Comparison of ENCODE assay signal across 8 mouse cellular contexts in the genomic region with DNA sequence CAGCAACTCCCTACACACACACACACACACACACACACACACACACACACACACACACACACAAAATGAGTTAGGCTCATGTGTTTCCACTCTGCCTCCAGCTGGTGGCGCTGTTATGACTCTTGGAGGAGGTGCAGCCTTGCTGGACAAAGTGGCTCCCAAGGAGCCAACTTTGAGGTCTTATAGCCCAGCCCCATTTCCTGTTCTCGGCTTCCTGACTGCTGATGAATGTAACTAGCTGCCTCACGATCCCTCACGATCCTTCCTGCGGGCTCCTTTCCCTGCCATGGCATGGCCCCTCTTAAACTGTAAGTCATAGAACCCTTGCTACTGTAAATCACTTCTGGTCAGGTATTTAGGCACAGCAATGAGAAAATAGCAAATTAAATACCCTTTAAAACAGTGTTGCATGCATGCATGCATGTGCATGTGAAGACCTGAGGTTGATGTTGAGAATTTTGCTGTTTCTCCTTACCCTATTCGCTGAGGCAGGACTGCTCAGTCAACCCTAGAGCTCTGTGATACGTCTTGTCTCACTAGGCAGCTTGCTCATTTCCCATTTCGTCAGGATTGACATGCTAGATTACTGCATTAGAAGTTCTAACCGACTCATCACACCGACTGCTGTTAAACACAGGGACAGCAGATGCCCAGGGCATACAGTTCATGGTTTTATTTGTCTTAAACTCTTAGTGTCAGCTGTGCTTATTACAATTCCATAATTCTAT. TPM values are rescaled to one million over a fixed set of nuclear protein-coding genes. Genes with fewer than 3 reads are reported as not detected.
DNase-seq lines count a peak whose midpoint lies in the region; ATAC-seq and TF ChIP-seq lines count a peak whose summit lies in the region.

No protein-coding gene starts in this region.

- 29% methylated on average over 10 of the region's 10 CpGs for WGBS in lung, postnatal 0 days
- 52% methylated on average over 10 of the region's 10 CpGs for WGBS in hindbrain, embryonic 13.5 days

- TF ChIP-seq CTCF in lung, postnatal 0 days (IDR thresholded peaks at IDR 0.05), result peak; percentile 79

- DNase-seq in cerebellum, adult 8-10 months, result peak; percentile 32
- peak; percentile 79 for DNase-seq in ES-E14 (ENCODE audit: low read depth, low spot score)
- peak; percentile 88 for DNase-seq in induced T-regulatory cell, adult 2 months (ENCODE audit: low read depth)
- DNase-seq in lung, postnatal 0 days (ENCODE audit: low spot score), result peak; percentile 56
- peak; percentile 76 for DNase-seq in testis, postnatal 10 days (ENCODE audit: low spot score)

- peaks cover 0 to 5% of the 10 kb centered on the region in 2 experiments; a peak in 1 of 4 replicates for H3K4me1 ChIP-seq in ES-E14 (ENCODE audit: control insufficient read depth in 2 of 2, insufficient read depth in 2 of 2, low read length in 2 of 2, poor library complexity in 1 of 2)
- H3K4me1 ChIP-seq in lung, postnatal 0 days (ENCODE audit: insufficient read depth, low read depth, low read length), result no peaks in the 10 kb centered on the region
- no peaks in the 10 kb centered on the region for H3K4me1 ChIP-seq in hindbrain, embryonic 13.5 days (replicated peaks)

- in situ Hi-C loops in ES-E14 (cut with MboI; ENCODE audit: low sequenced_read_pairs in 2 of 2, unreplicated experiment in 2 of 2), result no loop called here

- peak overlapping the region; percentile 42; the same call in 1 of the 2 replicates for H3K9ac ChIP-seq in ES-E14 (ENCODE audit: insufficient read depth, low read depth, low read length, poor library complexity, severe bottlenecking)
- H3K9ac ChIP-seq in lung, postnatal 0 days (replicated peaks; ENCODE audit: low read depth), result no peak overlapping the region
- H3K9ac ChIP-seq in hindbrain, embryonic 13.5 days, result no peak overlapping the region

- H3K27ac ChIP-seq in ES-E14 (ENCODE audit: insufficient read depth, low read depth, low read length, poor library complexity, severe bottlenecking), result no peak overlapping the region
- no peak overlapping the region for H3K27ac ChIP-seq in lung, postnatal 0 days (ENCODE audit: low read length)
- no peak overlapping the region for H3K27ac ChIP-seq in hindbrain, embryonic 13.5 days

- no peak overlapping the region for H3K4me2 ChIP-seq in lung, postnatal 0 days (replicated peaks; ENCODE audit: low read depth, low read length)
- no peak overlapping the region for H3K4me2 ChIP-seq in hindbrain, embryonic 13.5 days

- H3K9me3 ChIP-seq in ES-E14 (ENCODE audit: control insufficient read depth, insufficient read depth, low read depth, low read length), result no peaks in the 10 kb centered on the region
- H3K9me3 ChIP-seq in lung, postnatal 0 days (ENCODE audit: low read length), result no peaks in the 10 kb centered on the region
- no peaks in the 10 kb centered on the region for H3K9me3 ChIP-seq in hindbrain, embryonic 13.5 days

- H3K27me3 ChIP-seq in lung, postnatal 0 days (replicated peaks; ENCODE audit: insufficient read depth, low read length), result no peaks in the 10 kb centered on the region
- no peaks in the 10 kb centered on the region for H3K27me3 ChIP-seq in hindbrain, embryonic 13.5 days

- no peak overlapping the region for H3K4me3 ChIP-seq in ES-E14 (ENCODE audit: insufficient read depth in 1 of 2, low read depth in 1 of 2, low read length in 2 of 2, poor library complexity in 1 of 2, severe bottlenecking in 1 of 2)
- no peak overlapping the region for H3K4me3 ChIP-seq in lung, postnatal 0 days (ENCODE audit: low read depth, low read length)
- no peak overlapping the region for H3K4me3 ChIP-seq in hindbrain, embryonic 13.5 days

- ATAC-seq in cerebellum, adult (ENCODE audit: insufficient number of reproducible peaks, low FRiP score, low TSS enrichment), result no peak
- ATAC-seq in erythroblast, adult 5-6 weeks (replicated peaks; ENCODE audit: low FRiP score, poor library complexity, severe bottlenecking), result peak; percentile 84
- ATAC-seq in lung, postnatal 0 days, result peak; percentile 41
- no peak for ATAC-seq in hindbrain, embryonic 13.5 days (ENCODE audit: low FRiP score)

- no peaks in the 10 kb centered on the region for H3K36me3 ChIP-seq in ES-E14 (ENCODE audit: control insufficient read depth, insufficient read depth, low read length, poor library complexity, severe bottlenecking)
- H3K36me3 ChIP-seq in lung, postnatal 0 days (ENCODE audit: insufficient read depth, low read length), result no peaks in the 10 kb centered on the region
- H3K36me3 ChIP-seq in hindbrain, embryonic 13.5 days, result no peaks in the 10 kb centered on the region

- TF ChIP-seq EP300 in lung, postnatal 0 days (IDR thresholded peaks at IDR 0.05), result no peak

TF ChIP-seq in ES-E14, 5 proteins besides CTCF, POLR2A, EP300 and RAD21:
- TF ChIP-seq ZC3H11A (IDR thresholded peaks at IDR 0.05; ENCODE audit: borderline replicate concordance, low read depth, low read length) (no peak), CHD2 (IDR thresholded peaks at IDR 0.05; ENCODE audit: low read depth, low read length) (no peak), MAFK (IDR thresholded peaks at IDR 0.05; ENCODE audit: insufficient read depth, low read depth, low read length) (no peak), HCFC1 (IDR thresholded peaks at IDR 0.05; ENCODE audit: borderline replicate concordance, insufficient read depth, low read length) (no peak), ZNF384 (IDR thresholded peaks at IDR 0.05; ENCODE audit: low read depth, low read length) (no peak)

RNA-seq across cellular contexts. Expression of a gene that starts 11.4 kb away (rescaled TPM):
- 57.3 and 61.8 TPM in 2 replicates for total RNA-seq in ES-E14 (2012; rRNA removed)
- total RNA-seq in erythroblast, adult 5-6 weeks (2015; ENCODE audit: low replicate concordance), result 263 and 430 TPM in 2 replicates
- total RNA-seq in erythroblast, adult 5-6 weeks (2017; ENCODE audit: low replicate concordance), result 228 and 241 TPM in 2 replicates
- polyA plus RNA-seq in lung, postnatal 0 days (2015; fragmentation: Nextera tagmentation; extraction: Ambion mirVana), result 77.8 and 79.6 TPM in 2 replicates
- polyA plus RNA-seq in hindbrain, embryonic 13.5 days (2015; fragmentation: Nextera tagmentation; extraction: Ambion mirVana), result 61.1 and 63.5 TPM in 2 replicates

RNA-seq across cellular contexts. Expression of a gene that starts 18.3 kb away (rescaled TPM):
- 0.16 and 0.27 TPM in 2 replicates for total RNA-seq in ES-E14 (2012; rRNA removed)
- total RNA-seq in erythroblast, adult 5-6 weeks (2015; ENCODE audit: low replicate concordance), result 0.84 and 1.9 TPM in 2 replicates
- total RNA-seq in erythroblast, adult 5-6 weeks (2017; ENCODE audit: low replicate concordance), result 2.8 and 4.7 TPM in 2 replicates
- polyA plus RNA-seq in lung, postnatal 0 days (2015; fragmentation: Nextera tagmentation; extraction: Ambion mirVana), result 0.24 and 0.31 TPM in 2 replicates
- polyA plus RNA-seq in hindbrain, embryonic 13.5 days (2015; fragmentation: Nextera tagmentation; extraction: Ambion mirVana), result 0.36 and 0.40 TPM in 2 replicates

Comparison
In these comparisons a context has a peak if more than half of its experiments do, and no peak if none do; other contexts are left out.
1. DNase-seq: peak in every context shown above with its lines; median percentile 88 in induced T-regulatory cell, adult 2 months; 79 in ES-E14; 76 in testis, postnatal 10 days; 56 in lung, postnatal 0 days; 32 in cerebellum, adult 8-10 months.
2. ATAC-seq: peak in erythroblast, adult 5-6 weeks (single experiment) and lung, postnatal 0 days (single experiment); none in cerebellum, adult (single experiment) and hindbrain, embryonic 13.5 days (single experiment).